Mouse (Mus musculus) large intestine, adult 2 months (tissue): ENCODE measurements around the gene Prdm16. TPM values are rescaled to one million over a fixed set of nuclear protein-coding genes. Genes with fewer than 3 reads are reported as not detected.

Source experiments
- DNase-seq: peaks from one replicate; pipeline ENCODE4 v3.0.0-alpha.2; 2012; ENCODE audit warnings: low read depth, low spot score
- WGBS: fragments of 180-500 bp; shearing (Covaris S2); methylation state at CpG from one replicate; pipeline ENCODE4 v1.1.7; 2018; 5-methylcytosine and 5-hydroxymethylcytosine counted together
- polyA plus RNA-seq: library from polyadenylated mRNA; depleted of rRNA; stranded (reverse); fragments of >200 nt; gene quantifications from 2 replicates; pipeline ENCODE4 v1.2.3, GENCODE M21; 2012

Prdm16 gene
- polyA plus RNA-seq, 1 experiment: 2.7 TPM

DNA sequence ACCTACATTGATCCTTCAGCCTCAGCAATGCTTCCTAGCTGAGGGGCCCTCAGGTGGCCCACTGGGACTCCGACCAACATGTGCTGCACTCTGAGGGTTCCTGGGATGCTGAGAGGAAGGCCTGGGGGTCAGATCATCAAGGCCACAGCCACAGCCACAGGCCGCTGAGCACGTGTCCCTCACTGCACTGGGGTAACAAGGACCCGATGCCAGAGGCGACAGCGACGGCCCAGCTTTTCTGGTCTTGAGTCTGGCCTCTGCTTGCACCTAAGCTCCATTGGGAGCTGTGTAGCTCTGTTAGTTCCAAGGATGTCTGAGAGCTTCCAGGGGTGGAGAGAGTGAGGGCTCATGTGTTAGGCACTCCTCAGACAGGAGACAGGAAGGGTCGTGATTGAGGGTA, 265.8 kb downstream of the Prdm16 start:
- WGBS: 82% methylated on average over 8 of the region's 8 CpGs
- no peak for DNase-seq

DNA sequence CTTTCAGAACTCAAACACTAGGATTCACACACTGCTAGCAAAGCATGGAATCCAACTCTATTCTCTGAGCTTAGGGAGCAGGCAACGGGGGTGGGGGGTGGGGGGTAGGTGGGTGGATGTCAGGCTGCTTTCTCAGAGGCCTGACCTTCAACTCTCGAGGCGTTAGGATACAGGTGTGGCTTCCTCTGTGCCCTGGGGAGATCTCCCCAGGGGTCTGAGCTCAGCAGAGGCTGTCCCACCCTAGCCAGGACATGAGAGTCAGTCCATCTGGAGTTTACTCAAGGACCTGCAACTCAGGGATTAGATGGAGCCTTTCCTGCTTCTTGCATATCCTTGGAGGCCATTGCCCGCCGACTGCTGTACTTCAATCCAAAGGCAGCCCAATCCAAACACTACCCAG, 267.6 kb downstream of the Prdm16 start:
- no peak for DNase-seq
- WGBS: 65% methylated on average over 5 of the region's 5 CpGs

DNA sequence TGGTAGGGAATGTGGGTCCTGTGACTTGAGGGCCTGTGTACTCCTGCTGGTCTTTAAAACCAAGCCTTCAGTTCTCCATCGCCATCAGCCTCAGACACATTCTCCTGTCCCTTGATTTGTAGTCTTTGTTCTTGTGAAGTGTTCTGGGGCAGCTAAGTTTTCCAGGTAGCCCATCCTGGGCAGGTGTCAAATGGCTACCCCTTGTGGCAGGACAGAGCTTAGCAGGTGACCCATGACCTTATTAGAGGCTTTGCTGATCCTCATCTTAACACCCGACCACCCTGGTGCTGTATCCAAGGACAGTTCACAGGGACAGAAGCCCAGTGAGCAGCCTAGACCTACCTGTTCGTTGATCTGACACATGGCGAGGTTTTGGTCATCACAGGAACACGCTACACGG, 269.8 kb downstream of the Prdm16 start:
- no peak for DNase-seq
- WGBS: 70% methylated on average over 6 of the region's 6 CpGs

GRCm38 (mm10) chr4:154364752-154365151, 271.9 kb downstream of the Prdm16 start:
- 98% methylated on average over 2 of the region's 2 CpGs for WGBS
- DNase-seq: no peak

DNA sequence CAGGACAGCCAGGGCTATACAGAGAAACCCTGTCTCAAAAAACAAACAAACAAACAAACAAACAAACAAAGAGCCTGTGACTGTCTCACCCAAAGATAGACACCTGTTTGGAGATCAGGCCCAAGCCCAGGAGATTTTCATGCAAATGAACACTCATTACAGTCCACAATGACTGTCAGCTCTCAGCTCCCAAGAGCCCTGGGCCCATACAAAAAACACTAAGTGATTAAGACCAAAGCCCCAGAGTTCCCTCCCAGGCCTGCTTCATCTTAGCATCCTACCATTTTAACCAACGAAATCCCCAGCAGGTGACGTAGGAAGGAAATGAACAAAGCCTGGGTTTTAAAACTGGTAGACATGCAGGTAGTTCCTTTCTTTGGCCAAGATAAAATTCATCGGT, 275.8 kb downstream of the Prdm16 start:
- 93% methylated on average over 3 of the region's 3 CpGs for WGBS

GRCm38 (mm10) chr4:154360441-154360840, 276.2 kb downstream of the Prdm16 start:
- no peak for DNase-seq
- WGBS: 67% methylated on average over 7 of the region's 7 CpGs

More for the DNA sequence above, 275.8 kb downstream of the Prdm16 start:
- no peak for DNase-seq

DNA sequence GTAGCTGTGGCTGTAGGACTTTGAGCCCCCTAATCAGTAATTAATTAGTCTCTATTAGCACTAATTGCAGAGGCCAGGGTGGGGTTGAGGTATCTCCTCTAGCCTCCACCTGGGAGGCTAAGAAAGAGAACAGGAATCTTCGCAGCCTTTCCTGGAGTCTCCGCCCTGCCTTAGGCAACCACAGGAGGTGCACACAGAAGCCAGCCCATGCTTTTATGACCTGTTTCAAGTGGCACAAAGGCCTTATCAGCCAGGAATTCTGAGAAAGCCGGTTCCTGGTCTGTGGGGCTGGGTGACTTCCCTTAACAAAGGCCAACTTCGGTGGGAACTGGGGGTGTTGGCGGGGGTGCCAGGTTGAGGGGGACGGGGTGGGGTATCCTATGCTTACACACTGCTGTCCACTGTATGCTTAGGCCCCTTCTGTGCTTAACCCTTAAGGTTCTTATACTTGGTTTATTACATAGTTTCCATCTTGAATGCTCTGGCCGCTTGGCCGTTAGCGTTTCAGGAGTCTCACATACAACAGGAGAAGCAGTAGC, 276.8 kb downstream of the Prdm16 start:
- 35% methylated on average over 9 of the region's 9 CpGs for WGBS
- DNase-seq: no peak

DNA sequence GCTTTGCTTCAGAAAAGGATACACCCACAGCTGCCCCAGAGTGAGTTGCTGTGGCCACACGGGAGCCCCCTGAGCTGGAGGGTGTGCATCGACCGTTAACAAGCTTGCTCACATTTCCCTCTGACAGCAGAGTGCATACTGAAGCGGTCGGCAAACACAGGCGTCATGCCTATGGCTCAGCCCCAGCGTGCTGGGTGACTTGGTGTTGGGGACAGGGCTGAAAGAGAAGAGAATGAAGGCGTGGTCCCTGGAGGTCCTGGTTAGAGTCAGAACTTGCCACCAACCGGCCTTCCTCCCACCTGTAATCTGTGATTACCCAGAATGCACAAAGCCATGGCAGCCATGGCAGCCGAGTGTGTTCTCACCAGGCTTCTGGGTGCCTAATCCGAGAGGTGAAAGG, 277.9 kb downstream of the Prdm16 start:
- 43% methylated on average over 11 of the region's 11 CpGs for WGBS
- DNase-seq: no peak

GRCm38 (mm10) chr4:154358370-154358769, 278.3 kb downstream of the Prdm16 start:
- WGBS: 37% methylated on average over 5 of the region's 5 CpGs
- DNase-seq: no peak

DNA sequence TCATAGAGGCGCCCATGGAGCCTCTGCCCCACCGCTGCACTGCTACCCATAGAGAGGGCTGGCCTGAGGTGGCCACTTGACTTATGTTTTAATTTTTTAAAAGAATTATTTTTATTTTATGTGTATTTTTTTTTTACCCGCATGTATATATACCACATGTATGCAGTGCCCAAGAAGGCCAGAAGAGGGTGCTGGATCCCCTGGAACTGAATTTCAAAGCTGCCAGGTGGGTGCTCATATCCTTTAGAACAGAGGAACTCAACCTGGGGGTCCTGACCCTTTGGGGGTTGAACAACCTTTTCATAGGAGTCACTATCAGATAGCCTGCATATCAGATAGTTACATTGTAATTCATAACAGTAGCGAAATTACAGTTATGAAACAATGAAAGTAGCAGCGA, 281.3 kb downstream of the Prdm16 start:
- DNase-seq: no peak
- 97% methylated on average over 5 of the region's 5 CpGs for WGBS

GRCm38 (mm10) chr4:154352246-154352645, 284.4 kb downstream of the Prdm16 start:
- WGBS: 70% methylated on average over 13 of the region's 13 CpGs
- no peak for DNase-seq

DNA sequence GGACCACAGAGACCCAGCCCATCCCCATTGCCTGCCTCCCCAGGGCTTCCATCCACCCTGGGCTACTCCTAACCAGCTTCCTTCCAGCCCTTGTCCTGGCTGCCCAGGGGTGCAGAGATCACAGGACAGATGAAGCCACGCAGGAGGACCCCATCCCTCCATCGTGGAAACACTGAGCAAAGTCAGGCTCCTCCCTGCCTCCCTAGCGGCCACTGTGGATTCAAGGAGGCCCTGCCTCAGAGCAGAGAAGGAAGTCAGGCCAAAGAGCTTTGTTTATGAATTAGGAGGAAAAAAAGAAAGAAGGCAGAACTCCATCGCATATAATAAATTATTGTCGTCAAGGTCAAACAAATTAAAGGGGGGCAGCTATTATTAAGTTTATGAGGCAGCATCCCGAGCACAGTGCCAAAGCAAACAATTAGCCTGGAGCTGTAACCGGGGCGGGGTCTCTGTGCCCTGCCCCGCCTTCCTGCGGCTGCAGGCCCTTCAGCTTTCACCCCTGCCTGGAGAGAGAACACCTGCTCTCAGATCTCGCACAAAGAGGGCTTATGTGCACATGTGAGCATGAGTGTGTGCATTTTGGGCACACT, 288.4 kb downstream of the Prdm16 start:
- 8% methylated on average over 11 of the region's 11 CpGs for WGBS
- no peak for DNase-seq

DNA sequence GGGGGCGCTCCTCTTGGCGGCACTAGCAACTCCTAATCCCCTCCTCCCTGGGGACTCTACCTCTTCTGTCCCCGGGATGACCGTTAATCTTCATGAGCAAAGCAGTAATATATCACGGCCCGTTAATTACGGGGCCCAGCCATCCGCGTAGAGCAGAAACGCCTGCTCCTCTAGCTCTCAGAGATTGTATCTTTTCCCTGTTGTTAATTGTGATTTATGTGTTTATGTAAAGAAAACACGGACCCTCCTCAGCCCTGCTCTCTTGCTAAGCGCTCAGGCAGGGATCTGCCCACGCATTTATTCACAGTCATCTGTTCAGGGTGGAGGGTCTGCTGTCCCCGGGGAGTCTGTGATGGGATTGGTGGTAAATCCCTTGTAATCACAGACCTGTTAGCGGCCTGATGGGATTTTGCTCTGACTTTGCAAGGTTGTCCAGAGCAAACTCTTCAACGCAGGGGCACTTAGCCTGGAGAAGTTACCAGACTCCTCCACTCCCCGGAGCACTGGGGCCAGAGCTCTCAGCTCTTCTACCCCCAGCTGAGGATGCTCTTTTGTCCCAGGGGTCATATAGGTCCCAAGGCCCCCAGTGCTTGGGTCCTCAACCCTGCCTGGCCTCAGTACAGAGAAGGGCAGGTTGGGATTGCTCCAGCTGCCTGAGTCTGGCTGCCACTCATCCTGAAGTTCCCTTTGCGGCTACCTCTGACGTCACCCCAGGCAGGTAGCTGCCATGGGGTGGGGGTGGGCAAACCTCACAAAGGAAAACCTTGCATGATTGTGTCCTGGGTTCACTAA, 289.7 kb downstream of the Prdm16 start:
- 77% methylated on average over 19 of the region's 19 CpGs for WGBS
- no peak for DNase-seq

- WGBS: 56% methylated on average over 10 of the region's 10 CpGs
- DNase-seq: no peak
These were observed 300.0 kb downstream of the Prdm16 start for GRCm38 (mm10) chr4:154336650-154337049.

DNA sequence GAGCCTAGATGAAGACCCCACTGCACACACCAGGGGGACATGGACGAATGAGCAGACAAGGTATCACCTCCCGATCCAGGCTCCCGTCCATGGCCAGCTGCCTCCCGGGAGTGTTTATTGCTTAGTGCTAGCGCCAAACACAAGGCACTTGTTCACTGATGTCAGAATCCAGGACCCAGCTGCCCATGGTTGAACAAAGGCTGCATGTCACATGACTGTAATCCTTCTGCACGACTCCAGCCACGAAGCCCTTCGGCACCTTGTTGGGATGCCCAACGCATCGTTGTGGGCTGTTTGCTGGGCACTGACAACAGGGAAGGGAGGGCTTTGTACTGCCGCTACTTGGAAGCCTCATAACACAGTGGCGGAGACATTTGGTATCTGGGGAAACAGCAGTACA, 300.9 kb downstream of the Prdm16 start, which contains the start of gene B230104I21Rik:
Gene B230104I21Rik, plus strand, starts transcription at position 367 of the 400 bp plus-strand sequence.
- 52% methylated on average over 12 of the region's 12 CpGs for WGBS
- no peak for DNase-seq

DNA sequence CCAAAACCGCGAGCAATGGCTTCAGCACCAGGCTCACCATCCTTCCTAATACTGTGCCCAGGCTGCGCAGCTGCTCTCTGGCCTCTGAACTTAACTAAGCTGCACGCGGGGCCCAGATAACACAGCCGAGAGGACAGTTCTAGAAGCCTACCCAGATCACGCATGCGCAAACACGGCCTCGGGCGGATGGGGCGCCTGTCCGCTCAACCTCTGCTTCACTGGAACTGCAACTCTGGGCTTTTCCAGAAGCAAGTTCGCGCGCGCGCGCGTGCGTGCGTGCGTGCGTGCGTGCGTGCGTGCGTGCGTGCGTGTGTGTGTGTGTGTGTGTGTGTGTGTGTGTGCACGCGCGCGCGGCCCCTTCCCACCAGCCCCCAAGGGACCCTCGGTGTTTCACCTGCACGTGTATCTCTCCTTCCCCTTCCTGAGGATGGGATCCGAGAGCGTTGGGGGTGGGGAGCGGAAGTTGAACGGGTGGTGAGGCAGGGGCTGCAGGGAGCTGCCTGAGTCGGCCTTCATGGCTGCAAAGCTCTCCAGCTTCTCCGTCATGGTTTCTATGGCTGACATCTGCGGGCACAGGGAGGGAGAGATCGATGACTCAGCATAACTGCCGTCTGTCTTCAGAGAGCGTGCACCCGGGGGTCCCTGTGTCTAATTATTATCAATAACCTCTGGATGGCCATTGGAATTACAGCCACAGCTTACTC, 301.8 kb downstream of the Prdm16 start:
- DNase-seq: no peak
- 65% methylated on average over 48 of the region's 48 CpGs for WGBS

DNA sequence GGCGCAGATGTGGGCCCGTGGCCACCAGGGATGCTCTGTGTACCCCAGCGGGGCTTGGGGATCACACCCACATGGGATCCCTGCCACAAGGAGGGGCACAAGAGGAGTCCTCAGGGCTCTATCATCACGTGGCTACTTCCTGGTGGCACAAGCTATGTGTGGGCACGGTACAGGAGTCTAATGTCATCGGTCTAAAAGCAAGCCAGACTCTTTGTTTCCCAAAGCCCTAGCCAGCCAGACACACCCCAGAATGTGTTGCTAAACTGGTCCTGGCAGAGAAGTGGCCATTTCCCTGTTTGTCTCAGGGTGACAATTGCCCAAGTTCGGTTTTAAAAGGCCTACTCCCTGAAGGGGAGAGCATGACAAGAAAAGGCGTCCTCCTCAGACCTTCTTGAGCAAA, 303.4 kb downstream of the Prdm16 start:
- DNase-seq: no peak
- WGBS: 32% methylated on average over 8 of the region's 8 CpGs

- 75% methylated on average over 12 of the region's 12 CpGs for WGBS
- DNase-seq: no peak
These were observed 305.4 kb downstream of the Prdm16 start for GRCm38 (mm10) chr4:154331271-154331670.

DNA sequence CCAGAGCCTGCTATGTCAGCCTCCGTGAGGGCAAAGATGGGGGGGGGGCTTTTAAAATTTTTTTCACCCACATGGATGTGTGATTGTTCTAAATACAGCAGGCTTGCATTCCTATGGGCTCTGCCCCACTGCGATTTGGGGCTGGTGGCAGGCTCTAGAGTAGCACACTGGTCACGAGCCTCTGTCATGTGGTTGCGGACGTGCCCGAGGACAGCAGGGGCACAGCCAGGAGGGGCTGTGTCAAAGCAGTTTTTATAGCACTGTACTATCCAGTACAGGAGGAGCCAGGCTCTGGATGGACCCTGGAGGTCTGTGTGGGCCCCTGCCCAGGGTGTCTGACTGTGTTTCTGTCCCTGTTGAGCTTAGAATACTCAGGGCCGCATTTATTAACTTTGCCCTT, 306.7 kb downstream of the Prdm16 start:
- DNase-seq: no peak
- 91% methylated on average over 7 of the region's 7 CpGs for WGBS

DNA sequence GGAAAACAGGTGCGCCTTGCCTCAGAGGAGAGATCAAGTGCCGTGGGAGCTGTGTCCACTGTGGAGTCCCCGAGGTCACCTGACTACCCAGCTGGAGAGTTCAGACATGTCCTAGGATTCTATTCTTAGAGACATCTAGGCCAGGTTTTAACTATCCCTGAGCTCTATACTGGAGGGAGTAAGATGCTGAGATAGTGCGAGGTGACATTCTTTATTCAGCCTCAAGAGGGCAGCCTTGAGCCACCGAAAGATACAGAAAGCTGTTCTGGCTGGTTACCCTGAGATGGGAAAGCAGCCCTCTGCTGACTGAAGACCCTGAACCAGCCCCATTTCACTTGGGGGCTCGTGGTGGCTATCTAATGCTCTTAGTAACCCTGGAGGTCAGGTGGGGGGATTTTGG, 307.8 kb downstream of the Prdm16 start:
- DNase-seq: peak; percentile 31

More for the DNA sequence above, 307.8 kb downstream of the Prdm16 start:
- 14% methylated on average over 6 of the region's 6 CpGs for WGBS
